Mouse (Mus musculus): ENCODE results near the gene Ccar1.

DNA sequence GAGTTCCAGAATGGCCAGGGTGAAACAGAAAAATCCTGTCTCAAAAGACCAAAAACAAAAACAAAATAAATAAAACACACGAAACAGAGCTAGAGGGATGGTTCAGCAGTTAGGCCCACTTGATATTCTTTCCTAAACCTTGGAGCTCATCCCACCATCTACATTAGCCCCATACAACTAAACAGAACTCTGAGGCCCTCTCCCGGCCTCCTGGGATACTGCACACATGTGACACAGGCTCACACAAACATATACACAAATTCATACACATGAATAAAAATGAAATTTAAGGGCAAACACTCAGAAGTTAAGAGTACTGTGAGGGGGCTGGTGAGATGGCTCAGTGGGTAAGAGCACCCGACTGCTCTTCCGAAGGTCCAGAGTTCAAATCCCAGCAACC lies 2.1 kb upstream of the Ccar1 start:
- TF ChIP-seq POLR2A (IDR thresholded peaks at IDR 0.05; ENCODE audit: low read depth, low read length) (no peak), CTCF (IDR thresholded peaks at IDR 0.05; ENCODE audit: extremely low read depth, insufficient read length, insufficient replicate concordance, low read depth, low read length) (no peak)

Data from small intestine, adult 2 months (tissue).